Mouse (Mus musculus): Measurements from ENCODE around the gene Ush1c.

Gene Ush1c

DNA sequence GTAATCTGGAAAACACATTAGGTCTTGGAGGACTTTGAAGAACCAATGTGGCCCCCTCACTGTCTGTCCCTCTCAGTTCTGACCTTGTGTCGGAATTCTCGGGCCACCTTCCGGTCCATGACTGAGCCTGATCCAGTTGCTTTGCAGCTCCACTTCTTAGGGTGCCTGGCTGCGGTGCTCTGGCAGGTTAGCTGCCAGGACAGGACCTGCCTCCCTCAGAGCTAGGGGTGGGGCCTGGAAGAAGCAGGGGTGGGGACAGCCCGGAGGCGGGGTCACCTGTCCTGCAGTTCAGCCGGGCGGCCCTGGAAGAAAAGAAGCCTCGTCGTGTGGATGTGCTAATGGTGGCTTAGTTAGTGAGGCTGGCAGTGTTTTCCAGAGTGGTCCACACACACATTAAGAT lies at the start of gene Ush1c:
TSS of gene Ush1c (minus strand) at position 158 of the 400 bp plus-strand sequence.
- peak; percentile 60 to 77 for DNase-seq

GRCm38 (mm10) chr7:46287051-46287450 lies 48.7 kb upstream of the Ush1c start:
- DNase-seq = no peak

GRCm38 (mm10) chr7:46286391-46286790 lies 48.1 kb upstream of the Ush1c start:
- no peak for DNase-seq

- DNase-seq = no peak
These were observed 47.0 kb upstream of the Ush1c start for GRCm38 (mm10) chr7:46285161-46285839.

DNA sequence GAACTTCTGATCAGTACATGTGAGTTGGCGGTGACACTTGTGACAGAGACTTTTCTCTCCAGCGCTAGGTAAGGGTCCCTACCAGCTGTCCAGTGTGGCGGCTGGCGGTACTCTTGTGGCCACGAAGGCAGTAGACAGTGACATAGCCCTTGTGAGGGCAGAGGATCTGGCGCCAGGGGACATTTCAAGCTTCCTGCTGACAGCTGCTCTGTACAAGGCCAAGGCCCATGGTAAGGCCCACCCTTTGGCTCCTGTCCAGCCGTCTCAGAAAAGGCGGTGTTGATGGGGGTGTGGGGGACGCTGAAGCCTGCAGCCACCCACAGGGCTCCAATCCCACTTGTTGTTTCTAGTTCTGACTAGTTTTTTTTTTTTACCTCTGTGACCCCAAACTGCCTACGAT lies 45.4 kb upstream of the Ush1c start:
- DNase-seq = peak; percentile 67 to 71

- DNase-seq = no peak
These were observed 44.0 kb upstream of the Ush1c start for GRCm38 (mm10) chr7:46282276-46282675.

- no peak for DNase-seq
These were observed 42.6 kb upstream of the Ush1c start for GRCm38 (mm10) chr7:46280896-46281295.

- peak; percentile 72 to 73 for DNase-seq
These were observed 41.6 kb upstream of the Ush1c start for GRCm38 (mm10) chr7:46279946-46280345.

- no peak for DNase-seq
These were observed 37.9 kb upstream of the Ush1c start for GRCm38 (mm10) chr7:46276156-46276555.

- DNase-seq = peak; percentile 15 to 21
These were observed 13.5 kb upstream of the Ush1c start for GRCm38 (mm10) chr7:46251841-46252240.

DNA sequence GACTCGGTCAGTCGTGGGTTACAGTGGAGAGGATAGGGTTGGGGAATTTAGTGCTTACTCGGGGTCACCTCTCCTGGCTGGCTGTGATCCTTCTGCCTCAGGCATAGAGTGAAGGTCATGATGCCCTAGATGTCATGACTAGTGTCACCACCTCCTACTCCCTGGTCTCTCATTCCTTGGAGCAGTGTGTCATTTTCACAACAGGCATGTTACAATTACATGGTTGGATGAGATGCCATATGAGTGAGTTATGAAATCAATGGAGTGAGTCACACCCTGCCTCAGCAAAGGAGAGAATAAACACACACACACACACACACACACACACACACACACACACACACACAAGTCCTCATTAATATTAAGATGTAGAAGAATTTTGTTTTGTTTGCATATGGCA lies 9.3 kb upstream of the Ush1c start:
- no peak for DNase-seq

DNA sequence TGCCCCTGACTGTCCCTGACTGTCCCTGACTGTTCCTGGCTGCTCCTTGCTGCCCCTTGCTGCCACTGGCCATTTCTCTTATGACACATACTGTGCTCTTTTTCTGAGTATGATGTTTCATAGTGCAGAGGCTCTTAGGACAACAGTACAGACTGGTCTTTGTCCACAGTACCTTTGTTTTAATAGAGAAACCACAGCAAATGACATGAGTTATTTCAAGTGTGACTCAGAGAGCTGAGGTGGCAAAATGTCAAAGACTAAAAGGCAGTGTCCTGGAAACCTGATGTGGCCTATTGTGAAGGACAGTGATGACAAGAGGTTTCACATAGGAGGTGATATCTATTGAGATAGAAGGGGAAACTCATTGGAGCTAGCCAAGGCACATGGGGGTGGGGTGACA lies 8.6 kb upstream of the Ush1c start:
- no peak for DNase-seq

GRCm38 (mm10) chr7:46240696-46241095 lies 2.4 kb upstream of the Ush1c start, which contains the start of gene Otog:
Gene Otog (plus strand): TSS chr7:46240987.
- no peak for DNase-seq

DNA sequence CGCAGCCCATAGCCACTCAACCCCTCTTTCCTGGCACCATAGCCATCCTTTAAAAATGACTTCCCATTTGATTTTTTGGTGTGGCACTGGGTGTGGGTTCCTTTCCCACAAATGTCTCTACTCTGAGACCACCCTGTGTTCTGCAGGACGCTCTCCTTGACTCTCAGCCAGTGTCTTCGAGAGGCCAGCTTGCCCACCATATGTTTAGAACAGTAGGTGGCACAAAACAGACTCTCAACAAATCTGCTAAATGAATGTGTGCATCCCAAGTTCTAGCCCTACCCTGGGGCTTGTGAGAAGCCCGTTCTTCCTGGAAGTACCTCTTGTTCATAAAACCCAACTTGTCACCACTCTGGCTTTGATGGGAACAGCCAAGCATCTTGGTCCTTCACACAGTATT lies 1.8 kb upstream of the Ush1c start:
- DNase-seq = no peak

GRCm38 (mm10) chr7:46237192-46237591 lies 1.1 kb downstream of the Ush1c start:
- peak; percentile 43 to 65 for DNase-seq

DNA sequence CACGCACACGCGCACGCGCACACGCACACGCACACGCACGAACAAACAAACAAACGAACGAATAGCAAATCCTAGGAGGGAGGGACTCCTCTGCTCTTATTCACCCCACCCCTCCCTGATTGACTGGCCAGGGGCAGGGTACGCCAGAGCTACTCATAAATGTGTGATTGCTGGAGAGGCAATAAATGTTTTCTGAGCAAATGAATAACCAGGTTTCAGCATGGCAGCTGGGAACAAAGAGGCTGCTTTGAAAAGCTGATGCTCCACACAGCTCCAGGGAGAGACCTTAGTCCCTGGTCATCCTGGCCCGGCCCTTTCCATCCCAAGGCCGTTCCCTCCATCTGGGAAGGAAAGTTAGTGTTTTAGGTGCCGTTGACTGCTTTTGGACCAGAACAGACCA lies 1.9 kb downstream of the Ush1c start:
- DNase-seq = peak; percentile 27 to 44

- DNase-seq = no peak
These were observed 2.4 kb downstream of the Ush1c start for GRCm38 (mm10) chr7:46235948-46236347.

DNA sequence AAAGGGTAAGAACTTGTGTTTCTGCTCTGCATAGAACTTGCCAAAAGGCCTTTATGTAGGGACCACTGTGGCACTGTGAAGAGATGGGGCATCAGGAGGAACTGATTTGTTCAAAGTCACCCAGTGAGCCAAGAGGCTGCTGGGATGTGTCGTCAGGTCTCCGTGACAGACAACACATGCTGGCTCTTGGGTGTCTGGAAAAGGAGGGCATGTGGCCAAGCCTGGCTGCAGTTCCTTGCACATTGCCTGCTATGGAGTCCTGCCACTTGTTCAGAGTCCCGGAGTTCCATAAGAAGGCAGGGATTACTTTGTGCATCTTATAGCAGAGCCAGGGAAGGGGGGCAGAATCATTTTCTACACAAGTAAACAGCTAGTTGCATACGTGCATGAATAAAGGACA lies 11.4 kb downstream of the Ush1c start:
- no peak for DNase-seq

GRCm38 (mm10) chr7:46226253-46226652 lies 12.1 kb downstream of the Ush1c start:
- peak; percentile 77 to 79 for DNase-seq

GRCm38 (mm10) chr7:46220591-46221129 lies 17.6 kb downstream of the Ush1c start:
- no peak for DNase-seq

DNA sequence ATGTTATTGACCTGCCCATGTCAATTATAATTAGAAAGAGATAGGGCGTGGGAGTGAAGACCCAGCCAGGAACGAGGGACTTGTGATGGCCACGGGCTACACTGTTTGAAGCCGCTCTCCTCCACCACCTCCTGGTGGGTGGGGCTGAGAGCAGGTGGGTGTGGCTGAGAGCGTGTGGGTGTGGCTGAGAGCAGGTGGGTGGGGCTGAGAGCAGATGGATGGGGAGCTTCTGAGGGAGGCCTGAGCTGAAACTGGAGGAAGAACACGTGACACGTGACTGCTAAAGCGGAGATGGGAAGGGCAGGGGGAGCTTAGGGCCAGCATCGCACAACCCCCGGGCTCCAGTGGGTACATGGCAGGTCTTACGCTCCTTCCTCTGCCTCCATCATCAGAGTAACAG lies 19.9 kb downstream of the Ush1c start:
- DNase-seq = peak; percentile 60 to 71

GRCm38 (mm10) chr7:46216481-46216880 lies 21.8 kb downstream of the Ush1c start:
- no peak for DNase-seq

DNA sequence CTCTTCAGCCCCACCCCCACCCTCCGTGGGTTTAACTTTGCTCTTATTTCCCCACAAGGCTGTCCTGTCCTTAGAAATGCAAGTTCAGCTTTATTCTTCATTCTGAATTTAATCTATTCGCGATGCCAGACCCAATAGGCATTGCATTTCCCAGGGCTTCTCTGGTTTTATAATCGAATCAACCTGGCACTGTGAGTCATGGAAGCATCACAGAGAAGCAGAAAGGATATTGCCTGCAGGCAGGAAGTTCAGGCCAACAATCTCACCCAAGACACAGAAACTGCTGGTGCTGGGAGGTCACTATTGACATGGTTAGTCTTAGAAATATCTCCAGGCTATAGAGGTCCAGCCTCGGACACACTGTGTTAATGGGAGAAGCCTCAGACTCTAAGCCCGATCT lies 28.0 kb downstream of the Ush1c start:
- no peak for DNase-seq

DNA sequence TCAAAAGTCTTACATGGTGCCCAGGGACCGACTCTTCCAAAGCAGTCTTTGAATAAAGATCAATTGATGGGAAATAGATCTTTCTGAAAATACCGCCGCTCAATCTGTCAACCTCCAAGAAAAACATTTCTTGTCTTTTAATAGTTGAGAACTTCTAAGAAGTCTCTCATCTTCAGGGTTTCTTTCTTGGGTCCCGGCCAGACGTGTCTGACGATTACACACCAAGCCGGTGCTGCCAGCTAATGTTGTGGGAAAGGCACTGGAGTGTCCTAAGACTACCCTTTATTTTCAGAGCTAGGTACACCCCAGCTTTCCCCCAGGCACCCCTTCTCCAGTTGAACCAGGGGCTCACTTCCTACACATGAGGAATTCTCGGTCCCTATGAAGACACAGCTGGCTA lies 30.2 kb downstream of the Ush1c start:
- DNase-seq = no peak

DNA sequence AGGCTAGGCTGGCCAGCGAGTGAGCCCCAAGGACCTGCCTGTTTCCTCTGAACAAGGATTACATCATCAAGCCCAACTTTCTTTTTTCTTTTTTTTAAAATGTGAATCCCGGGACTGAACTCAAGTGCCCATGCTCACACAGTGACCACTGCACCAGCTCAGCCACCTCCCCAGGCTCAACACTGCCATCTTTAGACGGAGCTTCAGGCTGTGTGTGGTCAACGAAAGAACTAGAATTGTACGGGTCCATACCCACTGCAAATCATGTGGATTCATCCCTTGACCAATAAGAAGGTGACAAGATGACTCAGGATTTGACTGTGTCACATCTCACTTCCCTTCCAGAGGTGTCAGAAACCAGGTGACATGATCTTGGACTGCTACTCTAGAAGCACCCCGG lies 33.5 kb downstream of the Ush1c start:
- no peak for DNase-seq

Data from kidney, postnatal 4 days (tissue).